Mouse (Mus musculus): ENCODE measurements around the gene Olfr718-ps1.

Gene Olfr718-ps1

GRCm38 (mm10) chr5:143127837-143128236, 19.5 kb downstream of the Olfr718-ps1 start:
- DNase-seq (ENCODE audit: low spot score), result no peak

GRCm38 (mm10) chr5:143126908-143127307, 20.5 kb downstream of the Olfr718-ps1 start:
- DNase-seq (ENCODE audit: low spot score), result no peak

GRCm38 (mm10) chr5:143126089-143126488, 21.3 kb downstream of the Olfr718-ps1 start:
- DNase-seq (ENCODE audit: low spot score), result no peak

DNA sequence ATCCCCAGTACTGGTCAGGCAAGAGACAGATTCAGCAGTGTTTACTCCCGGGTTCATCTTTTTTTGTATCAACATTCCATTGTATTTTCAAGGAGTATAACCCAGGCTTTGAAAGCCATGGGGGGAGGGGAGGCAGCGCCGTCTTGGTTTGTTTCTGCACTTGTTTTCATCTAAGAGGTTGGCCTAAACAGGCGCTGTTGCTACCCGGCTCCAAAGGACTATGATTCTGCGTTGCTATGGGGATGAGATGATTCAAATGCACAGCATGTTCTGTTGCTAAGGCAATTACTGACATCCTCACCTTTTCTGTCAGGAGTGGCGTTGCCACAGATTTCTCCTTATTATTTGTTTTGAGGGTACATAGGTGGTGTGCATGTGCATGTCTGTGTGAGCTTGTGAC, 21.8 kb downstream of the Olfr718-ps1 start:
- DNase-seq (ENCODE audit: low spot score), result peak; percentile 32

DNA sequence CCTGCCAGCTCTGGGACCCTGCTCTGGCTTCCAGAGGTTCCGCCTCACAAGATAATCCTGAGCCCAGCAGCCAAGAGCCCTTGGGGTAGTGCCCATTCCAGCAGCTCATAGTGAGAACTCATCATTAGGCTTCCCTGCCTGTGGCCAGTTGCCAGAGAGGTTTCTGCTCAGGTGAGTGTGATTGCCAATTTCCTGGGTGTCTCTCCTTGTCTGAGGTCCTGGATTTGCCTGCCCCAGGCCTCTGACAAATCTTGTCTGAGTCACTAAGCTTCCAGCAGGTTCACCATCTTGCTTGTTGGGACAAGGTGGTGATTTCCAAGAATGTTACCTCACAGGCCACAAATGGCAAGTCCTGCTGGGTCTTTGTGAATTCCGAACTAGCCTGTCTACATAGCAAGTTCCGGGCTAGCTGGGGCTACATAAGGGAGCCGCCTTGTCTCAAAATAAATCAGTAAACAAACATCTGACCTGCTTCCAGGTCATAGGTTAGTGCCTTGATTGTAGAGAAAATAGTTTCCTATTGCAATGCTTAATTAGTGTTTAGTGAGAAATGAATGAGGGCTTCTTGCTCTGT, 22.5 kb downstream of the Olfr718-ps1 start:
- DNase-seq (ENCODE audit: low spot score), result no peak

DNA sequence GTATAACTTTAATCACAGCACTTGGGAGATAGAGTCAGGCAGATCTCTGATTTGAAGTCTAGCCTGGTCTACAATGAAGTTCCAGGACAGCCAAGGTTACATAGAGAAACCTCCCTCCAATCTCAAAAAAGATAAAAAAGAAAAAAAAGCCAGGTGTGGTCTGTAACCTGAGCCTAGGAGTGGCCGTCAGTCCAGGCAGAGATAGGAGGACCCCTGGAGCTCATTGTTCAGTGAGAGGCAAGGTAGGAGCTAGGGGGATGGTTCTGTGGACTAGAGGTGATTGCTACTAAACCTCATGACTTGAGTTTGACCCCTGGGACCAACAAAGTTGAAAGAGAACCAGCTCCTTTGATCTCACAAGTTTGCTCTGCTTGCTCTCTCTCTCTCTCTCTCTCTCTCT, 24.7 kb downstream of the Olfr718-ps1 start:
- DNase-seq (ENCODE audit: low spot score), result no peak

- DNase-seq (ENCODE audit: low spot score), result no peak
Measured at GRCm38 (mm10) chr5:143122125-143122524, 25.3 kb downstream of the Olfr718-ps1 start.

GRCm38 (mm10) chr5:143112281-143113246, 34.8 kb downstream of the Olfr718-ps1 start, which contains the start of gene Rnf216:
Rnf216 (minus strand) TSS chr5:143112994.
- peak; percentile 92 for DNase-seq (ENCODE audit: low spot score)

DNA sequence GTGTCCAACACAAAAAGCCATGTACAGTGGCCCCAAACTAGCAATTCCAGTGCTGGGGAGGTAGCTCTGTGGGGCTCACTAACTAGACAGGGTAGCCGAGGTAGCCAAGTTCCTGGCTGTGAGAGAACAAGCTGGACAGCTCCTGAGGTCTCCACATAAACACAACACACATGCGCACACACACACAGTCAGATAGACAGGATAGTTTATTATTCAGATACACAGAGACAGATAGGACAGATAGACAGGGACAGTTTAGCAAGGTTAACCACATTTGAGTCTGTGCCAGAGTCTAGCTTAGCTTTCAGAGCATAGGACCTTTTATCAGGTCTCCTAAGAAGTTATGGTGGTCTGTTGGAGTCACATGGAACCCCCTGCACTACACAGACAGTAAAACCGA, 40.5 kb downstream of the Olfr718-ps1 start:
- no peak for DNase-seq (ENCODE audit: low spot score)

DNA sequence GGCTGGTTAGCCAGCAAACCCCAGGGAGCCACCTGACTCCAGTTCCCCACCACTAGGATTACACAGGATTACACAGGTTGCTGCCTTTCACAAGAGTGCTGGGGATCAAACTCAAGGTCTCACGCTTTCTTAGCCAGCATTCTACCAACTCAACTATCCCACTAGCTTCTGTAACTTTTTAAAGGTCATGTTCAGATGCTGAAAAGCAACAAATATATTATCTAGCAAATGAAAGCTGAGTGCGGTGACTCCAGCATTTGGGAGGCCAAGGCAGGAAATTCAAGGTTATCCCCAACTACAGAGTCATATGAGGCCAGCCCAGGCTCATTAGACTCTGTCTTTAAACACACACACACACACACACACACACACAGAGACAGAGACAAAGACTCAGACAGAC, 44.1 kb downstream of the Olfr718-ps1 start:
- DNase-seq (ENCODE audit: low spot score), result no peak

DNA sequence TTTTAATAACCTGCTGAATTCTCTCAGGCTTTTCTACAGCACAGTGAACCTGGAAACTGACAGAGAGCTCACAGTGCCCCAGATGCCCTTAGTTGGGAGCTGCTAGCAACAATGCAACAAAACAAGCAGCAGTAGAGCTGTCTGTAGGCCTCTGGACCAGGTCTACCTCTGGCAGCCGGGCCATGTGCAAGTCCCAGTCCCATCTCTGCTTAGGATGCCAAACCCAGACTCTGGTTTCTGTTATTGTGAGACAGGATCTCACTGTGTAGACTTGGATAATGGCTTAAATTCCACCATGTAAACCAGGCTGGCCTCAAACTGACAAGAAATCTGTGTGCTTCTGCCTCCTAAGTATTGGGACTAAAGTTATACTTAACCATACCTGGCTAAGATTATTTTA, 45.8 kb downstream of the Olfr718-ps1 start:
- DNase-seq (ENCODE audit: low spot score), result no peak

GRCm38 (mm10) chr5:143095256-143095655, 52.1 kb downstream of the Olfr718-ps1 start:
- DNase-seq (ENCODE audit: low spot score), result no peak

DNA sequence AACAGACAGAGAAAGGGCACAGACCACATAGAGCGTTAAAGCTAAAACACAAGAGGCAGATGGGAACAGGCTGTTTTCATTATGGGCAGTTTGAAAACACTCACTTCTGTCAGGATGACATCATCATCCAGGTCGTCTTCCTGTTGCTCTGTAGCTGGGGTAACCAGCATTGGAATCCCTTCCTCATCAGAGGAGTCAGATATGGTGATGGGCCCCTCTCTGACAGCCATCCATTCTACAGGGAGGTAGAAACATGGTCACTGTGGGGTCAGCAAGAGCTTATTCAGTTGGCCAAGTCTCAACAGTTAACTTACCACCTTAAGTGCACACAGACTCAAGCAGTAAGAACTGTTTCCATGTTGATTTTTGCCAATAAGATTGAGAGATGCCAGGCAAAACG, 54.5 kb downstream of the Olfr718-ps1 start:
- no peak for DNase-seq (ENCODE audit: low spot score)

DNA sequence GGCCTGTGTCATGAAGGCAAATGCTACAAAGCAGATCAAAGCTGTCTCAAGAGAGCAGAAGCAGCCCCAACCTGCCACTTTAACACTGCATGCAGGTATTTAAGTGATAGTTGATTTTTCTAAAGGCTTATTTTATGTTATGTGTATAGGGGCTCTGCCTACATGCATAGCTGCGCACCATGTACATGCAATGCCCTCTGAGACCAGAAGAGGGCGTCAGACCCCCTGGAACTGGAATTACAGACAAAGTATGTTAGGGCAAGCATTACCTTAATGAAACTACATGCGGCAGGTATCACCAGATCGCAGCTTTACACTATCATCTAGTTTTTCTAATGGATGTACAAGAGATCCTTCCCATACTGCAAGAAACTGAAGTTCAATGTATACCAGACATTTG, 62.5 kb downstream of the Olfr718-ps1 start:
- no peak for DNase-seq (ENCODE audit: low spot score)

Measured in left cerebral cortex, adult 11 months (tissue).